Mouse (Mus musculus): ENCODE results near the gene Drd3. TPM values are rescaled to one million over a fixed set of nuclear protein-coding genes. Genes with fewer than 3 reads are reported as not detected.

Drd3 gene
- polyA plus RNA-seq, 1 experiment from 2014 or later, result 0.27 TPM

DNA sequence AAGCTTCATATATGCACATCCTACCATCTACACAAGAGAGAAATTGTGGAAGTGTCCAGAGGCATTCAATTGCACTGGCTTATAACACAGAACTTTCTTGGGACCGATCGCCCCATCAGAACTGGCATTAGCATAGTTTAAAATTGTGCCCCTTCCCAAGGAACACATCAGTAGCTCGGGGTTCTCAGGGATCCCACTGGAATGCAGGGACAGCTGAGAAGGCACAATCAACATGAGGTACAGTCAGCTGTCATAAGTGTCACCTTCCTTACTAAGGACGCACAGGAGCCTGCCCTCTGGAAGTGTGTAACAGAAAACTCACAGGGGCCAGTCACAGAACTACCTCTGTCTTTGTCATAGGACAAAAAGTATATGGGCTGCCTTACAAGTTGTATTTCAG lies 19.7 kb downstream of the Drd3 start:
- 86% methylated on average over 4 of the region's 4 CpGs for WGBS
- Histone ChIP-seq H3K36me3 (ENCODE audit: control insufficient read depth, insufficient read depth, low read length) (no peaks in the 10 kb centered on the region), H3K9me3 (ENCODE audit: control insufficient read depth, low read length) (no peaks in the 10 kb centered on the region), H3K4me3 (ENCODE audit: low read depth, low read length) (no peak overlapping the region), H3K27me3 (ENCODE audit: control insufficient read depth, insufficient read depth, low read length) (no peaks in the 10 kb centered on the region), H3K27ac (replicated peaks) (no peak overlapping the region), H3K4me1 (replicated peaks; ENCODE audit: control insufficient read depth, insufficient read depth) (no peaks in the 10 kb centered on the region), H3K9ac (ENCODE audit: low read length) (no peak overlapping the region), H3K4me2 (replicated peaks; ENCODE audit: low read depth) (no peak overlapping the region)
- DNase-seq (ENCODE audit: low spot score), result no peak
- ATAC-seq (ENCODE audit: low FRiP score, low TSS enrichment), result no peak
- no peak for TF ChIP-seq CTCF (IDR thresholded peaks at IDR 0.05; ENCODE audit: low read depth)
- no peak for TF ChIP-seq EP300 (optimal IDR thresholded peaks at IDR 0.05)

GRCm38 (mm10) chr16:43776886-43777285 lies 23.1 kb downstream of the Drd3 start:
- Histone ChIP-seq H3K4me1 (replicated peaks; ENCODE audit: control insufficient read depth, insufficient read depth) (no peaks in the 10 kb centered on the region), H3K36me3 (ENCODE audit: control insufficient read depth, insufficient read depth, low read length) (no peaks in the 10 kb centered on the region), H3K9me3 (ENCODE audit: control insufficient read depth, low read length) (no peaks in the 10 kb centered on the region), H3K9ac (ENCODE audit: low read length) (no peak overlapping the region), H3K4me2 (replicated peaks; ENCODE audit: low read depth) (no peak overlapping the region), H3K27me3 (ENCODE audit: control insufficient read depth, insufficient read depth, low read length) (no peaks in the 10 kb centered on the region), H3K4me3 (ENCODE audit: low read depth, low read length) (no peak overlapping the region), H3K27ac (replicated peaks) (no peak overlapping the region)
- TF ChIP-seq EP300 (optimal IDR thresholded peaks at IDR 0.05), result no peak
- no peak for TF ChIP-seq CTCF (IDR thresholded peaks at IDR 0.05; ENCODE audit: low read depth)
- ATAC-seq (ENCODE audit: low FRiP score, low TSS enrichment), result no peak
- no peak for DNase-seq (ENCODE audit: low spot score)
- 80% methylated on average over 3 of the region's 3 CpGs for WGBS

GRCm38 (mm10) chr16:43799541-43799940 lies 45.7 kb downstream of the Drd3 start:
- Histone ChIP-seq H3K4me2 (replicated peaks; ENCODE audit: low read depth) (no peak overlapping the region), H3K9ac (ENCODE audit: low read length) (no peak overlapping the region), H3K4me1 (replicated peaks; ENCODE audit: control insufficient read depth, insufficient read depth) (0 out of 2 replicates have a peak, but pooled peaks cover 4% of the 10 kb centered on the region), H3K27me3 (ENCODE audit: control insufficient read depth, insufficient read depth, low read length) (no peaks in the 10 kb centered on the region), H3K4me3 (ENCODE audit: low read depth, low read length) (no peak overlapping the region), H3K9me3 (ENCODE audit: control insufficient read depth, low read length) (no peaks in the 10 kb centered on the region), H3K36me3 (ENCODE audit: control insufficient read depth, insufficient read depth, low read length) (no peaks in the 10 kb centered on the region), H3K27ac (replicated peaks) (no peak overlapping the region)
- DNase-seq (ENCODE audit: low spot score) (no peak), ATAC-seq (ENCODE audit: low FRiP score, low TSS enrichment) (no peak)
- TF ChIP-seq CTCF (IDR thresholded peaks at IDR 0.05; ENCODE audit: low read depth), result no peak
- 67% methylated on average over 4 of the region's 4 CpGs for WGBS

DNA sequence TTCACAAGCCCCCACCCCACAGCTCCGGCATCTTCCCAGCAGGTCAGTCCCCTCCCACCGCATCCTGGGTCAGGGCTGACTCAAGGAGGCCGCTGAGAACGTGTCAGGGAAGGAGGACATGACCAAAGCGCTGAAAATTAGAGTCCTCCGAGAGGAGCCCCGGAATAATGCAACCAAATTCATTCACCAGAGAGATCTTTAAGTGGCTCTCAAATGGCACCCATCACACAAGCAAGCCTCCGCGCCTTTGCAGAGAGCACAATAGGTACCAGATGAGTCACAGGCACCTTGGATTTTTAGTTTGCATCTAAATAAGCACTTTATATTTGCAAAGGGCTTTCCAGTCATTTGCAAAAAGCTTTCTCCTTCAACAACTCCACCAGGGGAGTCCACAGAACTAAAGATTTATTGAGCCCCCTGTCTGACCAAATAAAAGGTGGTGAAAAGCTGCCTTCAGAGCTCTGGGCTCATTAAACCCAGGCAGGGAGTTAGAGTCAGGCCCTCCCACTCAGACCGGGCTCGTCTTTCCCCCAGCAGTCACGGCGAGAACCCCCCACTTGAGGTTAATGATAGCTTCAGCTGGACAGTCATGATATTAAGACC lies 46.4 kb downstream of the Drd3 start:
- 47% methylated on average over 13 of the region's 13 CpGs for WGBS
- 0 out of 2 replicates have a peak, but pooled peaks cover 4% of the 10 kb centered on the region for H3K4me1 ChIP-seq (replicated peaks; ENCODE audit: control insufficient read depth, insufficient read depth)
- no peaks in the 10 kb centered on the region for H3K9me3 ChIP-seq (ENCODE audit: control insufficient read depth, low read length)
- H3K27ac ChIP-seq (replicated peaks), result no peak overlapping the region
- no peak overlapping the region for H3K4me2 ChIP-seq (replicated peaks; ENCODE audit: low read depth)
- ATAC-seq (ENCODE audit: low FRiP score, low TSS enrichment), result no peak
- no peak for DNase-seq (ENCODE audit: low spot score)
- H3K36me3 ChIP-seq (ENCODE audit: control insufficient read depth, insufficient read depth, low read length), result no peaks in the 10 kb centered on the region
- no peak overlapping the region for H3K4me3 ChIP-seq (ENCODE audit: low read depth, low read length)
- TF ChIP-seq CTCF (IDR thresholded peaks at IDR 0.05; ENCODE audit: low read depth), result no peak
- TF ChIP-seq EP300 (optimal IDR thresholded peaks at IDR 0.05), result no peak
- H3K9ac ChIP-seq (ENCODE audit: low read length), result no peak overlapping the region
- H3K27me3 ChIP-seq (ENCODE audit: control insufficient read depth, insufficient read depth, low read length), result no peaks in the 10 kb centered on the region

GRCm38 (mm10) chr16:43801137-43801536 lies 47.3 kb downstream of the Drd3 start:
- H3K4me2 ChIP-seq (replicated peaks; ENCODE audit: low read depth), result no peak overlapping the region
- H3K27ac ChIP-seq (replicated peaks), result no peak overlapping the region
- no peak overlapping the region for H3K9ac ChIP-seq (ENCODE audit: low read length)
- DNase-seq (ENCODE audit: low spot score) (no peak), ATAC-seq (ENCODE audit: low FRiP score, low TSS enrichment) (peak; percentile 33; the same call in 1 of the 2 replicates)
- 40% methylated on average over 3 of the region's 3 CpGs for WGBS
- TF ChIP-seq CTCF (IDR thresholded peaks at IDR 0.05; ENCODE audit: low read depth) (no peak), EP300 (optimal IDR thresholded peaks at IDR 0.05) (no peak)
- 0 out of 2 replicates have a peak, but pooled peaks cover 4% of the 10 kb centered on the region for H3K4me1 ChIP-seq (replicated peaks; ENCODE audit: control insufficient read depth, insufficient read depth)
- H3K27me3 ChIP-seq (ENCODE audit: control insufficient read depth, insufficient read depth, low read length), result no peaks in the 10 kb centered on the region
- H3K36me3 ChIP-seq (ENCODE audit: control insufficient read depth, insufficient read depth, low read length), result no peaks in the 10 kb centered on the region
- no peaks in the 10 kb centered on the region for H3K9me3 ChIP-seq (ENCODE audit: control insufficient read depth, low read length)
- no peak overlapping the region for H3K4me3 ChIP-seq (ENCODE audit: low read depth, low read length)

- Histone ChIP-seq H3K9me3 (ENCODE audit: control insufficient read depth, low read length) (no peaks in the 10 kb centered on the region), H3K4me2 (replicated peaks; ENCODE audit: low read depth) (peak overlapping the region; percentile 77), H3K27me3 (ENCODE audit: control insufficient read depth, insufficient read depth, low read length) (no peaks in the 10 kb centered on the region), H3K27ac (replicated peaks) (peak overlapping the region; percentile 40; the same call in 1 of the 2 replicates), H3K4me1 (replicated peaks; ENCODE audit: control insufficient read depth, insufficient read depth) (0 out of 2 replicates have a peak, but pooled peaks cover 4% of the 10 kb centered on the region), H3K36me3 (ENCODE audit: control insufficient read depth, insufficient read depth, low read length) (no peaks in the 10 kb centered on the region), H3K4me3 (ENCODE audit: low read depth, low read length) (peak overlapping the region; percentile 37), H3K9ac (ENCODE audit: low read length) (peak overlapping the region; percentile 55)
- ATAC-seq (ENCODE audit: low FRiP score, low TSS enrichment) (peak; percentile 83), DNase-seq (ENCODE audit: low spot score) (peak; percentile 82)
- TF ChIP-seq CTCF (IDR thresholded peaks at IDR 0.05; ENCODE audit: low read depth) (peak; percentile 85), EP300 (optimal IDR thresholded peaks at IDR 0.05) (no peak)
- 1% methylated on average over 15 of the region's 18 CpGs for WGBS
Measured at GRCm38 (mm10) chr16:43801791-43802307, 48.0 kb downstream of the Drd3 start.

Measured in stomach, postnatal 0 days (tissue).